Mouse (Mus musculus): ENCODE data around the gene Arhgap28.

Gene Arhgap28

DNA sequence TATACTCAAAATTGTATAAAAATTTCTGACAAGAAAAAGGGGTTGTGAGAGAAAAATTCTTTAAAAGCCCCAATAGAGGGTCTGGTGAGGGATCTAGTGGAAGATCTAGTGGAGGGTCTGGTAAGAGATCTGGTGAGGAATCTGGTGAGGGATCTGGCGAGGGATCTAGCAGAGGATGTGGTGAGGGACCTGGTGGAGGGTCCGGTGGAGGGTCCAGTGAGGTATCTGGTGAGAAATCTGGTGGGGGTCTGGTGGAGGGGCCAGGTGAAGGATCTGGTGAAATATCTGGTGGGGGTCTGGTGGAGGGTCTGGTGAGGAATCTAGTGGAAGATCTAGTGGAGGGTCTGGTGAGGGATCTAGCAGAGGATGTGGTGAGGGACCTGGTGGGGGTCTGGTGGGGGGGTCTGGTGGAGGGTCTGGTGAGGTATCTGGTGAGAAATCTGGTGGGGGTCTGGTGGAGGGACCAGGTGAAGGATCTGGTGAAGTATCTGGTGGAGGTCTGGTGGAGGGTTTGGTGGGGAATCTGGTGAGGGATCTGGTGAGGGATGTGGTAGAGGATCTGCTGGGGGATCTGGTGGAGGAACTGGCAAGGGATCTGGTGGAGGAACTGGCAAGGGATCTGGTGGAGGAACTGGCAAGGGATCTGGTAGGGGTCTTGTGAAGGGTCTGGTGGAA lies 10.4 kb downstream of the Arhgap28 start:
- in situ Hi-C loops (cut with MboI; ENCODE audit: unreplicated experiment in 2 of 2): no loop called here

DNA sequence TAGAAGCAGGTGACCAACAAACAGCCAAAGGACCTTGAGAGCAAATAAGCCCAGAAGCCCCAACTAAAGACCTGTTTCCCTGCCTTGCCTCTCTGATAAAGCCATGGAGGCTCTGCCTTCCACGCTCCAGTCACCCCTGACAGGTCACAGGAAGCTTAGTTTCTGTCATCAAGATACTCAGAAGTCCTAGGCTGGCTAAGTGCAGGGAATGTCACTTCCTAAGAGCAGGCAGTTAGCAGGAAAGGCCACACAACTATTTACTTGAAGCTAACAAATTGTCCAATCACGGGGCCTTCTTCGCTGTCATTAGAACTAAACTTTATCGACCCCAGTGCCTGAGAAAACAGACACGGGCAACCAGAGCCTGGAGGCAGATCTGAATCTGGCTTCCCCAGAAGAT lies 14.2 kb downstream of the Arhgap28 start:
- in situ Hi-C loops (cut with MboI; ENCODE audit: unreplicated experiment in 2 of 2): no loop called here

DNA sequence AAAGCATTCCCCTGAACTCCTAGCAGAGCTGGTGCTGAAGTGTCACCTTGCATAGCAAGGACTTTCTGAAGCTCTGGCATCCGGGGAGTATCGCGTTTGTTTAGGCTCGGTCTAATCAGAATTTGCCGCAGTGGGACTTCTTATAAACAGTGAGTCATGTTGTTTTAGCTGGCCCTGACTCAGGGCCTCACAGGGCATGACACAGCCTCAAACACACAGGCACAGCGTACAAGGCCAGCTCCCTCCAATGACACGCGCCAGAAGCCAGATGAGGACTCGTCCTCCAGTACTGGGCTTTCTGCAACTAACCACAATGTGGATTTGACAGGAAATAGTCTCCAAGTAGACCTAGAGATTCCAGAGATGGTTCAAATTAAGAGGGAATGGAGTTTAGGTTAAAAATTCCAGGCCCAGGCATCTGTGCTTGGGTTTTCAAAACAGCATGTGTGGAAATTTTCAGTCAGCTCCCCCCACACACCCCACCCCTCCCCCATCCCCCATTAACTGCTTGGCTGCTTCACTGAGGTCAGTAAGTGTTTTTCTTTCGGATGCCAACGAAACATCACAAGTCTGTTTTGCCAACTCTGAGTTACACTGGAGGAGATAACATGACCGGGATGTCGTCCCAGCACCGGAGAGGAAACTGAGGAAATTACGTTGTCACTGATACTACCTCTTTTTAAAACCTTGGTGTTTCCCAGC lies 14.8 kb downstream of the Arhgap28 start:
- in situ Hi-C loops (cut with MboI; ENCODE audit: unreplicated experiment in 2 of 2): no loop called here

DNA sequence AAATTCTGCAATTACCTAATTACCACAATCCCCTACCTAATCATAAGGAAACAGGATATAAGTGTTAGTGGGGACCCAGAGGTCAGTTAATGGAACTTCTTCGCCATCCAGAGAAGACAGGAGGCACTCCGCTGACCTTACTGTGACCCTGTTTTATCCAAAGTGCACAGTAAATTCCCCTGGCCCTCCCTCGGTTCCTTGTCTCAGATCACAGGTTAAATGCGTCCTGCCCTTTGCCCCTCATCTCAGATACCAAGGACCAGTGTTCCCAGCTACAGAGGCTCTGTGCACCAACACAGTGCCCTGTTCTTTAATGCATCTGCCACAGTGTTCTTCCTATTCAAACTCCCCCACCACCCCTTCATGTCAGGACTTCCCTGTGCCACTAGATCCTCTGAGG lies 18.4 kb downstream of the Arhgap28 start:
- in situ Hi-C loops (cut with MboI; ENCODE audit: unreplicated experiment in 2 of 2): no loop called here

DNA sequence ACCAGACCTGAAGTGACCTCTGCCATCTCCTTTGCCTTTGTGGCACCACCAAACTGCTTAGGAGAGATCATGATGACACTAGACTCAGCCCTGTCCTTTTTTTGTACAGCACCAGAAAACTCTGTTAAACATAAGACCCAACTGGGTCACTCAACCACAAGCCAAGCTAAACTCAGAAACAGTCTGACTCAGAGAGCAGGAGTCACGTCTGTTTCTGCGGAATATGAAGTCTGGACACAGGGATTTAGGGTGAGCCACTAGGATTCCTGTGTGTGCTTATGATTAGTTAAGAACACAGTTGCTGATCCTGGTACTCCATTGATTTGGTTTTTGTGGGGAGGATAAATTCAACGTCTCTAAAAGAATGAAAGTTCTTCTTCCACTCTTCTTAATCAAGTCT lies 23.3 kb downstream of the Arhgap28 start:
- in situ Hi-C loops (cut with MboI; ENCODE audit: unreplicated experiment in 2 of 2): no loop called here

DNA sequence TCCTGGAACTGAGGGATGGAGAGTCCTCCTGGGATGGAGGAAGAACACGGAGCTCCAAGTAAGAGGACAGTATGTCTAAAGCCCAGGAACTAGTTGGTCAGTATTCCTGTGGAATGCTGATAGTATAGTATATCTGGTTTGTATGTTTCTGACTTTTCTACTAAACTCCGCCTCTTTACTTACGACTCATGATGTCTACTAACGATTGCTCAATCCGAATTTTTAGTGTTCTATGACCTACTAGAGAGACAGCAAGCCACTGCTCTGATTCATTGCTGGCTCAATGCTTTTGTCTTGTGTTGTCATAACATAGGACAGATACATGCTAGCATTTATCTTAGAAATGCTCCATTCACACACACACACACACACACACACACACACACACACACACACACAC lies 24.7 kb downstream of the Arhgap28 start:
- in situ Hi-C loops (cut with MboI; ENCODE audit: unreplicated experiment in 2 of 2): no loop called here

DNA sequence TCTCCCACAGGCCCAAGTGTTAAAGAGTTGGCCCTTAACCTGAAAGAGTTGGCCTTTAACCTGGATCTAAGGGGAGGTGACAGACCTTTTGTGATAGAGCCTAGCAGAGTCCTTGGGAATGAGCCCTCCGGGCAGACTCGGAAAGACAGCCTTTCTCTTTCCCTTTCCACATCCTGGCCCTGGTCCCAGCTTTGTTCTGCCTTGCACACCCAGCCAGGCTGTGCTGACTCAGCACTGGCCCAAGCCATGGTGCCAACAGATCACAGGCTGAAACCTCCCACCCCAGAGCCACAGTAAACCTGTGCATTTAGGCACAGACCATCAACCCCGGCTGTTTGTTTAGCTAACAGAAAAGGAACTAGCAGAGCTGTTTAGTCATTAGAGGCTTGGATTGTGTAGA lies 25.1 kb downstream of the Arhgap28 start:
- in situ Hi-C loops (cut with MboI; ENCODE audit: unreplicated experiment in 2 of 2): no loop called here

DNA sequence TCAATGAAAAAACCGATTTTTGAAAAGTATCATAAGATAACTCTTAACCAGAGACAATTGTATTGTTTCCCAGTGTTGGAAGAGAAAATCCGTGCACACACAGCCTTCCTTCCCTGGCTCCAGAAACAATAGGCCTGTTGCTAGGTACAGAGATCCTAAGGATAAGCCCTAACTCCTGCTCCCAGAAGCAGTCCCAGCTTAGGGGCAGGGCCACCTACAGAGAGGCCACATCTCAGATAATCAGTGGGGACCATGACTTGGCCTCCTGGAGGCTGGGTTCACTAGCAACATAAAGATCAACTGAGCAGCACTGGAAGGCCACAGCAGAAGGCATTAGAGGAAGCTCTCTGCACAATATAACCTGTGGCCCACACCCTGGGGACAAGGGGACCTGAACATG lies 27.5 kb downstream of the Arhgap28 start:
- in situ Hi-C loops (cut with MboI; ENCODE audit: unreplicated experiment in 2 of 2): no loop called here

DNA sequence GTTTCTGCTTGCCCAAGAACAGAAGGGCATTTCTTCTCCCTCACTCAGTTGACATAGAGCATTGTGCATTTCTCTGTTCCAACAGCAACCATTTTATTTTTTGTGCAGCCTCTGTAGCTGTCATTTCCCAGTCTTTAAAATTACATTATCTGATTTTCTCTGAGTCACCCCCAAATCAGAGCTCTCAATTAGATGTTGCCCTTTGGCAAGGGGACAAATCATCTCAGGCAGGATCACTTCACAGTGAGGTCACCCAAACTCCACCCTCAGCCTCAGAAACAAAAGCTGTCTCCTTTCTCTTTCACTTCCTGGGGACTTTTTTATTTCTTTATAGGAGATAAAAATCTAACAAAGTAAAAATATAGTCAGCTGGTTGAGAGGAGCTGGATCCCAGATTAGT lies 27.9 kb downstream of the Arhgap28 start:
- in situ Hi-C loops (cut with MboI; ENCODE audit: unreplicated experiment in 2 of 2): no loop called here

DNA sequence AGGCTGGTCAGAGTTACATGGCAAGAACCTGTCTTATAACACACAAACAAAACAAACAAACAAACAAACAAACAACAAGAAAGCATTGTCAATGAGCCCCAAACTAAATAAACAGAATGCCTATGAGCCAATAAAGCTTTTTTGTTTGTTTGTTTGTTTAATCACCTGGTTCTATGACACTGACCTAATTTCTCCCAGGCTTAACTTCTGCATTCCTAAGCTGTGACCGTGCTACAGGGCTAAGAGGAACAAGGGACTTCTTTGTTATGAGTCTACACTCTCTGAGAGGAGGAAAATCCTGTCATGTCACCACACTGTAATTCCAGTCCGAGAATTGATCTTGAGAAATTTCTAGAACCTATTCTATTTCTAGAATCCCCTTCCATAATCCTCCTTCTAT lies 29.2 kb downstream of the Arhgap28 start:
- in situ Hi-C loops (cut with MboI; ENCODE audit: unreplicated experiment in 2 of 2): no loop called here

DNA sequence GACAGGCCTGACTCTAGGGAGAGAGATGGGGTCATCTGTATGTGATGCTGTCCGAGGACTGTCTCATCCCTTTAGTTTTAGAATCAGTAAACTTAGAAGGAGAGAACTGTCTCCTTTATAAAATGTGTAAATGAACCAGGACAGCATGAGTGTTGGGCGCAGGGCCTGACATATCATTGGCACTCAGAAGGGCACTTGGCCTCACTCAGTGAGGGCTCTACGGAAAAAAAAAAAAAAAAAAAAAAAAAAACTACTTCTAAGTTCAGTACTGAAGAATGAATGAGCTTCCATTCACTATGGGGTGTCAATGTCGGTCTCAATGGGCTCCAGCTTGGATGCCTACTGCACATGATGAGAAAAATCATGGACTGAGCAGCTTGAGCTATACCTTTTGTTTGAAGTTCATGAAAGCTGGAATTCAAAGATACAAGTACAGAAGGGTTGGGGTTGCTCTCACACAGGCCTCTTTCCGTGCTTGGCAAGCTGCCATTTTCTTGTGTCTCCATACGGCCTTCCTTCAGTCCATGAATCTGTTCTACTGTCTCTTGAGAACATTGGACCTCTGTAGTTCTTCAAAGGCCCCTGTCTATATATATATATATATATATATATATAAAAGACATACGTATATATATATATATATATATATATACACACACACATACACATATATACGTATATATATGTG lies 36.9 kb downstream of the Arhgap28 start:
- in situ Hi-C loops (cut with MboI; ENCODE audit: unreplicated experiment in 2 of 2): no loop called here

DNA sequence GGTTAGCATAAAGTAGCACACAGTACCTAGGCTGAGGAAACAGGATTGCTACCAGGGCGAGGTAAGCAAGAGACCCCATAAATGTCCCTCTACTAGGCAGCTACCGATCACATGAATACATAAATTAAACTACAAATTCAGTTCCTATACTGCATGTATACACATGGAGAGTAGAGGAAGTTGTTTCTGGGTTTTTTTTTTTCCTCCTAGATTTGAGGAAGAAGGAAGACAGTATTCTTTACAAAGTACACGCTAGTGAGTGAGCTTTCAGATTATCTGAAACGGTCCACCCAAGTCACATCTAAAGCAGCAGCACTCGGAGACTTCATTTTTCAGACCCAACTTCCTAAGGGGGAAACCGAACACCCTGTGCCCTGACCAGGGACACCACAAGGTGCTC lies 41.1 kb downstream of the Arhgap28 start:
- in situ Hi-C loops (cut with MboI; ENCODE audit: unreplicated experiment in 2 of 2): no loop called here

DNA sequence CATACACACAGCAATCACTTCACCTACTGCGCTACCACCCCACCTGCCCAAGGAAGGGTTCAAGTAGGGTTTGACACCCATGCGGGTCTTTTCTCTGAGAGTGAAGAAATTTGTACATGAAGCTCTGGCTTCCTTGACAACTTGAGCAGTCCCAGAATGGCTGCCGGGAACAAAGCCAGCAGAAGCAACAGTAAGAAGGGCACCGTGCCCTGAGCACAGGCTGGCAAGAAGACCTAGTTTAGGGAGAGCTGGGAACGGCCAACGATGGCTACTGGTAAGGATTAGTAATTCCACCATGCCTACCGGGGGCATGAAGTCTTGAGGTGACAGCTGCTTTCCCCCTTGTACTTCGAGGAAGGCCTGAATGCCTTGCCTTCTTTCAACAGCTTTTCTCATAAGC lies 41.9 kb downstream of the Arhgap28 start:
- in situ Hi-C loops (cut with MboI; ENCODE audit: unreplicated experiment in 2 of 2): no loop called here

DNA sequence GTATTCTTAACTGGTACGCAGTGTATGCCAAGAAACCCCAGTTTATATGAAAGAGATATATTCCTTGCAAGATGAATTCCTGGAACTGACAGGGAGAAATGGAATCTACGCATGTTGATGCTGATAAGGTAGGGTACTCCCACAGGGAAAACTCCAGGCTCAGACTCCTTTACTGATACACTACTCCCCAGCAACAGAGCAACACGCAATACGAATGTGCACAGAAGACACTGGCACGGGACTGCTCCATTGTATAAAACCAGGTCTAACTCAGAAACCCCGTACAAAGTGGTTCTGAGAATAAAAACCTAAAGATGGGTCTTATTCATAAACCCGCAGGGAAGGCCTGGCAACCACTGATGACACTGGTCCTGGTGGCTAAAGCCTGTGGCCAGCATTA lies 45.0 kb downstream of the Arhgap28 start:
- in situ Hi-C loops (cut with MboI; ENCODE audit: unreplicated experiment in 2 of 2): no loop called here

DNA sequence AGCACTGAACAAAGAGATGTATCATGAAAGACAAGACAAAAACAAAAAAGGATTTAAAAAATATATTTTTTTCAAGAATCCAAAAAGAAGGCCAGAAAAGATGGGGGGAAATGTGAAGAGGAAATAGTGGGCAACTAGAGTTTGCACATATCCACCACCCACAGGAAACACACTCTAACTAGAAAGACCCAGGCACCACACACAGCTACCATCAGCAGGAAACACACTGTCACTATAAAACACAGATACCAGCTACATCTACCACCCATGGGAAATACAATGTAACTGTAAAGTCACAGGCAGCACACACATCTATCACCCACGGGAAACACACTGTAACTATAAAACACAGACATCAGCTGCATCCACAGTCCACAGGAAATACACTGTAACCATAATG lies 46.3 kb downstream of the Arhgap28 start:
- in situ Hi-C loops (cut with MboI; ENCODE audit: unreplicated experiment in 2 of 2): no loop called here

DNA sequence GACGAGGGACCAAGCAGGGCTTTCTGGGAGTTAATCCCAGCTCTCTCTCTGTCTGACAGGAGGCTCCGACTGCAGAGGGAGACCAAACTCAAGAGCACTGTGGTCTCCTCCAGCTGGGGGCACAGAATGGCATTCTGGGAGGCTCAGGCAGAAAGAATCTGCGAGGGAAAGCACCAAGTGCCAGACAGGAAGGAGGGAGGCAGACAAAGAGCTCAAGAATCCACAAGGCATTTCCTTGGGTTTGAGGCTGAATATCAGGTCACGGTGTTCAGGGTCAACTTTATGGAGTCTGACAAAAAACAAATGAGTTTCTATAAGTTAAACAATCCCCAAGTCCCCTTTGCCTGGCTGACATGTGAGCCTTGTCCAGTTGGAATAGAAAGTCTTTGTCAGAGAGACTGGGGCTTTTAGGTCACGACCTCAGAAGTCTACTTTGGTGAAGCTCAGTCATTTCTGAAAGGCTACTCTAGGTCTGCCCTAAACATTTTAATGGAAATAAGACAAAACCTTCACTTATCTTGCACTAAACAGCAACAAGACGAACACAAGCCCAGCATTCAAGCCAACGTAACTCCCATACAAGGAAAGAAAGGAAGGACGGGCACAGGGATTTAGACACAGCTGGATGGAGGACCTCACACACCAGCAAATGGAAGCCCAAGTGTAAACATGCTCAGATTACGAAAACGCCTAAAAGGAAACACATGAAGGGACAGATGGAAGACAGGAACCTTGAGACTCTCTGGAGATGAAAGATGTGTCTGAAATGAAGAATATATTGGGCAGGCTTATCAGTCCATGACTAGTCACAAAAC lies 47.8 kb downstream of the Arhgap28 start:
- in situ Hi-C loops (cut with MboI; ENCODE audit: unreplicated experiment in 2 of 2): no loop called here

DNA sequence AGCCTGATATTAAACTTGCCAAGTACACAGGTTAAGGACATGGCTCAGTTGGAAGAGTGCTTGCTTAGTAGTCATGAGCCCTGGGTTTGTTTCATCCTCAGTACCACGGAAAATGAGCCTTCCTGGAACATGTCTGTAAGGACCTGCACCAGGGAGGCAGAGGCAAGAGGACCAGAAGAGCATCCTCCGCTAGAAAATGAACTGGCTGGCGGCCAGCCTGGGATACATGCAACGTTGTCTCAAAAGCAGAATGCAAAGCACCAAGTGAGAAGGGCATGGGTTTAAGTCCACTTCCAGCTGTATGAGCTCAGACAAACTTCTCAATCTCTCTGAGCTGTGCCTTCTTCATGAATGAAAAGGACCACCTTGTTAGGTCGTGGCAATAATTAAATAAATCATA lies 49.0 kb downstream of the Arhgap28 start:
- in situ Hi-C loops (cut with MboI; ENCODE audit: unreplicated experiment in 2 of 2): no loop called here

DNA sequence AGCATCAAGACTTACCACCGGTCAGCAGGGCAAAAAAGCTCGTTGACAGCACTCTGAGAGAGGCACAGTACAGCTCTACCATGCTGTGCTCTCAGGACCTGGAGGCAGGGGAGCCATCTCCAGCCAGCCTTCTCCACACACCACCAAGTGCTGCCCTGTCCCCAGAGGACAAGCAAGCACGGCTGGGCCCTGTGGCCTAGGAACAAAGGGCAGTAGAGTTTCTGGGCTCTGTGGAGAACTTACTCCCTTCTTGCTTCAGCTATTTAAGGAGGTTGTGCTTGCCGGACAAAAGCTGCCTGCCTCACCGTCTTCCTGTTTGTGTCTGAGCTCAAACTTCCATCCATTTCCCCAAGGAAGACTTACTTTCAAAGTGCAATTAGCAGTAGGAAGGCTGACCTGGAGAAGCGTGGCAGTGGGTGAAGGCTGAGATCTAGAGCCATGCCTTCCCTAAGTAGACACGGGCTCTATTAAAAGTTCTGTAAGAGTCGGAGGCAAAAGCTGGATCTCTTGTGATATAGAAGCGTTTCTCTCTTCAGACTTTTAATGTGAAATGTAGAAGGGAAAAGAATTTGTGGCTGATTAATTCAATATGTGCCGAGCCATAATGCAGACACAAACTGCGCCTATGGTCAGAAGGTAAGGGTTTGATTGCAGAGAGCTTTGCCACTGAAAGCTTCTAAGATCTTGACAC lies 53.3 kb downstream of the Arhgap28 start:
- in situ Hi-C loops (cut with MboI; ENCODE audit: unreplicated experiment in 2 of 2): no loop called here

DNA sequence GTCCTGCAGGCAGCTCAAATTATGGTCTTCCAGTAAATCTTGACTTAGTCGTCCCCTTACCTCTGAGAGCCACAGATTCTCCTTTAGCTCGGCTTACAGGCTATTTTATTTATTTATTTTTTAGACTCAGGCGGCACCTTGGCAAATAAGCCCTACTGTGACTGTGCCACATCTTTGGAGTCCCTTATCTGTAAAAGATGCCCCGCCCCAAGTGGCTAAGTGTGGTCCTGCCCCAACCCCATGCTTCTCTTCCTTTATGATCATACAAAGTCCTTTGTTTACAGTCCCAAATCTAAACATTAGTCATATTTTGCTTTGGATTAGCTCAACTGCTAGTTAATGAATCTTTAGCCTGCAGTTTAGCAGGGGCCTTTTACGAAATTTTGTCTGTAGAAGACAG lies 55.3 kb downstream of the Arhgap28 start:
- in situ Hi-C loops (cut with MboI; ENCODE audit: unreplicated experiment in 2 of 2): no loop called here

DNA sequence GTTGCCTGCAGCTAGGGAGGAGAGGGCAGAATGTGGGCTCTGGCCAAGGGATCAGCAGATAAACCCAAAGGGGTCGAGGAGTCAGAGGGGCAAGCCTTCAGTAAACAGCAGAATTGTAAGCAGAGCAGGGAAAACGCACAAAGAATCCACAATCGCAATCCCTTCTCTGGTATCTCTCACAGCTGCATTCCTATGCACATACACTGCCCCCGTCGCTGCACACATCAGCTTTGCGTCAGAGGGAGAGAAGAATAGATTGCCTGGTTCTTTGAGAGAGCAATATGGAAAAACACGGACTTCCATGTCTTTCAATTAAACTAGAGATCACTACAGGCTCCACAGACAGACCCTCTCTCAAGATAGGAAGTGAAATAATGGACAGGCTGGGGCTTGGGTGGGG lies 58.5 kb downstream of the Arhgap28 start:
- in situ Hi-C loops (cut with MboI; ENCODE audit: unreplicated experiment in 2 of 2): no loop called here

DNA sequence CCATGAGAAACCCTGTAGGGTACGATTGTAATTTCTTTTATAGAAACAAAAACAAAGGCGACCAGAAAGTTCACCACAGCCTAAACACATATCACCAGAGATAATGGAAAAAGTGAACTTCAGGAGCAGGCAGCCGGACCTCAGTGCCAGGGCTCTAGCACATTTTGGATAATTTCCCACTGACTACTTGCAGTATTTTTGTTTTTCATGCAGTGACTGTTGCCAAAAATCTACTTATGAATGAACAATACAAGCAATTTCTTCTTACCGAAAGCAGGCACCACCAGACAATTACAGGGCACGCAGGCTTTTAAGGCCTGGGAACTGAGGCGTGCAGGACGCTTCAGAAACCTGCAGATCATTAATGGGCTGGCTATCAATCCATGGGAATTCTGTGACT lies 59.7 kb downstream of the Arhgap28 start:
- in situ Hi-C loops (cut with MboI; ENCODE audit: unreplicated experiment in 2 of 2): no loop called here
